Mouse (Mus musculus): ENCODE data around the gene Fbxw11.
"Not testable (repeated sequence)": the region's sequence is repeated elsewhere in the genome, so short reads cannot be mapped to it uniquely, and the experiment has no call there.

The Fbxw11 gene

GRCm38 (mm10) chr11:32708739-32709501 is 66.4 kb downstream of the Fbxw11 start:
- no peak for DNase-seq (ENCODE audit: low spot score in 2 of 2)

- DNase-seq (ENCODE audit: low spot score in 2 of 2): peak in 1 of 2 experiments; percentile 75
These were observed 67.0 kb downstream of the Fbxw11 start for GRCm38 (mm10) chr11:32709563-32709962.

GRCm38 (mm10) chr11:32714230-32714629 is 71.7 kb downstream of the Fbxw11 start:
- no peak for DNase-seq (ENCODE audit: low spot score in 2 of 2)

DNA sequence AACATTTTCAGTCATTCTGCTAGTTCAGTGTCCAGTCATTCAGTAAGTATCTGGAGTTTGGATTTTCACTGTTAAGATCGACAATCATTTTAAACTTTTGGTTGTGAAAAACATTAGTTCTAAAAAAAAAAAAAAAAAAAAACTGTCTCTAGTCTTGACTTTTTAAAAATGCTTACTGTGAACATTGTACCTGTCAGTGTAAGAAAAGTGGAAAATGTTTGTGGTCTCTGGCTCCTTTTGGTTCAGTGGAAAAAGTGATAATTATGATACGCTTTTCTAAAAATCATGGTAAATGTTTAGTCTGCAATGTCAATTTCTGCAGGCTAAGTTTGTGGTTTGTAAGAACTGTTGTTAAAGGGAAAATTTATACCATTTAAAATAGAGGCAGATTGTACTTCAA is 72.4 kb downstream of the Fbxw11 start:
- no peak for DNase-seq (ENCODE audit: low spot score in 2 of 2)

DNA sequence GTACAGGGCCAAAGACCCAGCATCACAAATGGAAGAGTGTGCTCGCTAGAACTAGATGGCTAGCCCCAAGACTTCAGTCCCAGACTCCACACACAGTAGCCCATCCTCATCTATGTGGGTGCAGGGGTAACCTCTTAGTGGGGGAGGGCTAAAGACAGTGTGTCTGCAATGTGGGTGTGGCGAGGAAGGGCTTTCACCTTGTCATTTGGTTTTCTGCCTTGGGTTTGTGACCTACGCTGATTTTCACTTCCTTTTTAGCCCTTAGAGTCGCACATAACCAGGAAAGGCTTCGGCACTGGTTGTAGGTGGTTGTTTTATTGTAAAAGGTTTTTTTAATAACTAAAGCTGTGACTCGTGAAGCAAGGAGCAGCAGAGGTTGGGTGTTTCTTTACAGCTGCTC is 73.0 kb downstream of the Fbxw11 start:
- DNase-seq (ENCODE audit: low spot score in 2 of 2): no peak

DNA sequence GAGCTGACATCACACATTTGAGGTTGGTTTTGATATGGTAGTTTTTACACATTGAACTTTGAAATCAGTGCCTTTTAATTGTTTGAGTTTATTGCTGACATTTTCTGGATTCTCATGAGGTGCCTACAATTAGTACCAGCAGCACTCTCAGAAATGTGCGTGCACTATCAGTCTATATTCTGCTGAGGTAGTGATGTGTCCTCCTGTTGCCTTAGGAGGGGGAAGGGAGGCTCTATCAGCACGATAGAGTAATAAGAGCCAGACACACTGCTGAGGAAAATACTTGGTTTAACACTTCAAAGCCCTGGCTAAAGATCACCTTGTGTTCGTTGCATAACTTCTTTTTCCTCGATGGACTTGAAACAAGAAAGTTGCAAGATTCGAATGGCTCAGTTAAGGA is 73.4 kb downstream of the Fbxw11 start:
- no peak for DNase-seq (ENCODE audit: low spot score in 2 of 2)

- no peak for DNase-seq (ENCODE audit: low spot score in 2 of 2)
These were observed 74.4 kb downstream of the Fbxw11 start for GRCm38 (mm10) chr11:32716876-32717275.

DNA sequence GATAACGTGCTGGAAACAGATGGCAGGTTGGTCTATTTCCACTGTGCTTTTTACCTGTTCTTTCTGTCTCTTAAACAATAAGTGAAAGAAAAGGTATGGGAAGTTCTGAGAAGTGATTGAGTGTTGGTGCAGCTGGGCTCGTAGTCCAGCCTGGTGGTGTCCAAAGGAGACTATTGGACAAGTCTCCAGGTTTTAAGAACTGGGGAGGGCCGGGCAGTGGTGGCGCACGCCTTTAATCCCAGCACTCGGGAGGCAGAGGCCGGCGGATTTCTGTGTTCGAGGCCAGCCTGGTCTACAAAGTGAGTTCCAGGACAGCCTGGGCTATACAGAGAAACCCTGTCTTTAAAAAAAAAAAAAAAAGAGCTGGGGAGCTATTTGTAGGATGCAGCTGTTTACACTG is 75.2 kb downstream of the Fbxw11 start:
- not testable (repeated sequence) for DNase-seq (ENCODE audit: low spot score in 2 of 2)

GRCm38 (mm10) chr11:32718371-32718770 is 75.8 kb downstream of the Fbxw11 start:
- DNase-seq (ENCODE audit: low spot score in 2 of 2): no peak

DNA sequence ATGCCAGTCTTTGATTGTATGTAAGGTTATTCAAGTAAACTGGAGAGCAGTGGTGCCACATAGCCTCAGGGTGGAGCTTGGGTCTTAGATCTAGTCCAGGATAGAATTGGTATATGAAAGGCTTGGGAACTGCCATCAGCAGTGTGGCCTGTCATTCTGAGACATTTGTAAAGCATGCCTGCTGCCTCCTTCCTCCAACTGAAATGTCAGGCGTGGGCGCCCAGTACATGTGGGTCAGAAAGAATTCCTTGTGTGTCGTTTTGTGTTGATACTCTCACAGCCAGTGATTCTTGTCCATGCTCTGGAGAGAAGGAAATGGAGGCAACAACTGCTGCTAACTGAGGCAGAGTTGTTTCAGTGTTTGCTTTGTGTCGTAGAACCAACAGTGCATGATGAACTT is 76.5 kb downstream of the Fbxw11 start:
- no peak for DNase-seq (ENCODE audit: low spot score in 2 of 2)

DNA sequence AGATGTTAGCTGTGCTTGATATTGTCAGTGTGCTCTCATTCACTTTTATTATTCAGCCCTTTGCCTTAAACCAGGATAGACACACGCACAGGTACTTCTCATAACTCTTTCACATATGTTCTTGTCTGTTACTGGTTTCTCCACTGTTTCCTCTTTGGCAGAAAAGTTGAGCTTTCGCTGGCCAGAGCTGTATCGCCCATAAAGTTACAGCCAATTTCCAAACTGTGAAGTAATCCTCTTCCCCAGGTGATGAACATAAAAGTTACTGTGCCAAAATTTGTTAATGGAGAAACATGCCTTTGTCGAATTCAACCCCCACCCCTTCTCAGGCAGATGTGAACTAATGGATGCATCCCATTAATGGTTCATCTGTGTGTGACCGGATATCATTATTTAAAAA is 80.1 kb downstream of the Fbxw11 start:
- no peak for DNase-seq (ENCODE audit: low spot score in 2 of 2)

DNA sequence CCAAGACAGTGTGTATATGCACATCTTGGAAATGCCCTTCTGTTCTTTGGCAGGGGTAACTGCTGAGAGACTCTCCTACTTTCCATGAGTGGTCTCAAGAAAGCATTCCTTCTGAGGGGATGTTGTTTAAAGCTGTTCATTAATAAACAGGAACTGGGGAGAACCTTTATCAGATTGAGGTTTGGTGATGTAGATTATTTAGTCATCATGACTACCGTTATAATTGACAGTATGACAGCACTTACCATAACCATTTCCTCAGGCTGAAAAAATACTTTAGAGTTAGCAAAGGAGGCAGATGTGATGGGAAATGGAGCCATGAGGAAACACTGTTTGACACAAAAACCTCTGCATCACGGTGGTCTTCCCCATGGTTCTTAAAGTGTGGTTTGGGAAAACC is 80.8 kb downstream of the Fbxw11 start:
- DNase-seq (ENCODE audit: low spot score in 2 of 2): no peak

DNA sequence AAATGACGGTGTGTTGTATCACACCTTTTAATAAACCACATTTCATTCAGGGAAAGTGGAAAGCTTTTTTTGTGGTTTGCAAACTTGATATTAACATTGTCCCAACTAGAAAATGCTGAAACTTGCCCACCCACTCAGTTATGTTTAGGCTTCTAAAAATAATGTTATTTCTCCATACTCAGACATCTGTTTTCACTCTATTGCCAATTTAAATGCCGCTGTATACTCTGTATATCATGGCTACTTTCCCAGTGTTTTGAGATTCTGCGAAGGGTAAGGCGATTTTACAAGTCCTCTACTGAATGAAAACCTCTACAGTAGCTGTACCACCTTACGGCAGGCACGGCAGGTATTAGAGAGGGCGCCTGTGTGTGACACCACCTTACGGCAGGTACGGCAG is 82.6 kb downstream of the Fbxw11 start:
- DNase-seq (ENCODE audit: low spot score in 2 of 2): no peak

DNA sequence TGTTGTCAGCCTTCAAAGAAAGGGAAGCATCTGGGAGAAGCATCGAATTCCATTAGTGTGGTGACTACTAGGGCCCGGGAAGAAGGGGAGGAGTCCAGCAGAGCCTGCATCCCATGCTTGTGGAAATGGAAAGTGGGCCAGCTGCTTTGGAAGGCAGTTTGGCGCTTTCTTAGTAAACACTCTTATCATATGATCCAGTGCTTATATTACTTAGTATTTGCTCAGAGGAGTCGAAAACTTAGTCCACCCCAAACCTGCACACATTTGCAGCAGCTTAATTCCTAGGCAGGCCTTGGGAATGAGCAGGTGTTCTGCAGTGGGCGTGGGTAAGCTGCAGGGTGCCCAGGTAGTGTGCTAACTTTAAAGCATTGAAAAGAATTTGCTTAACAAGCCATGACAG is 89.9 kb downstream of the Fbxw11 start:
- no peak for DNase-seq (ENCODE audit: low spot score in 2 of 2)

GRCm38 (mm10) chr11:32733195-32733594 is 90.7 kb downstream of the Fbxw11 start:
- peak in 1 of 2 experiments; percentile 36 for DNase-seq (ENCODE audit: low spot score in 2 of 2)

DNA sequence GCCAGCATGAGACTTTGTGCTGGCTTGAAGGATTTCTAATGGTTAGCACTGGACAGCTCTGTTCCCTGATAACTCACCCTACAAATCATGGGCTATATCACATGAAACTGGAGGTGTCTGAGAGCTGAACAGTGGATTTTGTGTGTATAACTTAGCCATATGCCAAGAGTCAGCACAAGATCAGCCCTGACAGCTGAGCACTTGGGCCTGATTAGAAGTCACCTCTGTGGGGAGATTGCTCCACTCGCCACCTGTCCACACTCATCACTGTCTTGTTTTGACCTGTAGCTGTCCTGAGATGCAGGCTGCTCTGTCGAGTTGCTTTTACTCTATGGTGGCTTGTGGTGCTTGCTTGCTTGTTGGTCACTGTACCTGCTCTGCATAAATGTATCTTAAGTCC is 93.8 kb downstream of the Fbxw11 start:
- DNase-seq (ENCODE audit: low spot score in 2 of 2): no peak

GRCm38 (mm10) chr11:32737729-32738128 is 95.2 kb downstream of the Fbxw11 start:
- no peak for DNase-seq (ENCODE audit: low spot score in 2 of 2)

GRCm38 (mm10) chr11:32743891-32744290 is 101.4 kb downstream of the Fbxw11 start:
- no peak for DNase-seq (ENCODE audit: low spot score in 2 of 2)

GRCm38 (mm10) chr11:32744463-32744862 is 101.9 kb downstream of the Fbxw11 start:
- DNase-seq (ENCODE audit: low spot score in 2 of 2): no peak

- DNase-seq (ENCODE audit: low spot score in 2 of 2): no peak
These were observed 102.9 kb downstream of the Fbxw11 start for GRCm38 (mm10) chr11:32745466-32745865.

DNA sequence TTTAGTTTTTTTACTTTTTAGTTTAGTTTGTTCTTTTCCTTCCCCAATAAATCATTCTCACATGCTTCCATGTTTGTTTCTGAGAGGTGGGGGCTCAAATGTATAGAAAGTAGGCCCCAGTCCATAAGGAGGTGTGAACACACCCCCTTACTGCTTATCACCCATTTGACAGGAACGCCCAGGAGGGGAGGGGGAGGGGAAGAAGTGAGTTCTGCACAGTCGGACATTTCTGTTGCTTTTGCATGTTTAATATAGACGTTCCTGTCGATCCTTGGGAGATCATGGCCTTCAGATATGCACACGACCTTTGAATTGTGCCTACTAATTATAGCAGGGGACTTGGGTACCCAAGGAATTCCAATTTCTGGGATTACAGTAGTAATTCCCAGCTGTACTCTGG is 103.5 kb downstream of the Fbxw11 start:
- no peak for DNase-seq (ENCODE audit: low spot score in 2 of 2)

GRCm38 (mm10) chr11:32746475-32746874 is 104.0 kb downstream of the Fbxw11 start:
- no peak for DNase-seq (ENCODE audit: low spot score in 2 of 2)

DNA sequence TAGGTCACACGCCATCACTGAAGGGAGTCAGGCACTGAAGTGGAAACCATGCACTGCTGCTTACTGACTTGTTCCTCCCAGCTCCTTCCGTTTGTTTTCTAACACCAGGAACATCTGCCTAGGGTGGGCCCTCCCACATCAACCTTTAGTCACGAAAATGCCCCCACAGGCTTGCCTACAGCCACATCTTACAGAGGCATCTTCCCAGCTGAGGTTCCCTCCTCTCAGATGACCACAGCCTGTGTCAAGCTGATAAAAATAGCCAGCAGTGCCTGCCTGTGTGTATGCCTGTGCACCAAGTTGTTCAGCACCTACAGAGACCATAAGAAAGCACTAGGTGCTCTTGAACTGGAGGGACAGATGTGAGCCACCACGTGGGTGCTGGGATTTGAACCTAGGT is 106.3 kb downstream of the Fbxw11 start:
- DNase-seq (ENCODE audit: low spot score in 2 of 2): no peak

All from frontal cortex, postnatal 36 days (tissue).